Mouse (Mus musculus): ENCODE measurements around the gene Hrct1. TPM values are rescaled to one million over a fixed set of nuclear protein-coding genes. Genes with fewer than 3 reads are reported as not detected.

Gene Hrct1
- not detected for polyA plus RNA-seq (2017; shearing (Covaris generic))

DNA sequence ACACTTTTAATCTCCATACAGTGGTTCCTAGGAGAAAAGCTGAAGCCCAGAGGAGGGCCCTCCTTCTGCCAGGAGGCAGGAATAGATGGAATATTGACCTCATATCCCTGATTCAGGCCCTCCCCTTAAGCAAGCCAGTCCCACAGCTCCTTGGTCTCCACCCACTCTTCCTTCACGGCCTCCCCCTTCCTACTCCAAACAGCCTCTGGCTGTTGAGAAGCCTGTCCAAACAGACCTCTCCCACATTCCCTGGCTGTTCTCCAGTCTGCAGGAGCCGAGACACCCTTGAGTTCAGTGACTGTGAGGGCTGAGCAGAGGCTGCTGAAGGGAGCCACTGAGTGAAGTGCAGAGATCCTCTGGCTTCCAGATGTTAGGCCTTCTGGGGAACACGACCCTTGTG lies at the start of gene Hrct1:
Hrct1 (plus strand) TSS at position 194 of the 400 bp plus-strand sequence.

DNA sequence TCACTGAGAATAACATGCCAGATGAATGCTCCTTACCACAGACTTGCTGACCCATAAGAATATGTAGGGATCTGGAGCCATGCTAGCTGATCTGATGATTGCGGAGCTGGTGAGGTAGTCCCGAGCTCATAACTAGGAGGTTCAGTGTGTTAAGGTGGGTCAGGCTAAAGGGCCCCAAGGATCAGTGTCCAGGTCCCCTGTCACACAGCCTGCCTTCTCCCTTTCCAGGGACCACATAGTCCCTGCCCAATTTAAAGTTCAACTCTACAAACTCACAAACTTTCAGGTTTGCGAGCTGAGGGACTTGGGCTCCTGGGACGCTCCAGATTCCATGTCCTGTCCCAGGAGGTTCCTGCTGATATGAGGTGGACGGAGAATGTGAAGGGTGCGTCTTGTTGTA lies 26.3 kb upstream of the Hrct1 start, which contains the start of gene Olfr70:
Olfr70 (minus strand) TSS at position 101 of the 400 bp plus-strand sequence.

DNA sequence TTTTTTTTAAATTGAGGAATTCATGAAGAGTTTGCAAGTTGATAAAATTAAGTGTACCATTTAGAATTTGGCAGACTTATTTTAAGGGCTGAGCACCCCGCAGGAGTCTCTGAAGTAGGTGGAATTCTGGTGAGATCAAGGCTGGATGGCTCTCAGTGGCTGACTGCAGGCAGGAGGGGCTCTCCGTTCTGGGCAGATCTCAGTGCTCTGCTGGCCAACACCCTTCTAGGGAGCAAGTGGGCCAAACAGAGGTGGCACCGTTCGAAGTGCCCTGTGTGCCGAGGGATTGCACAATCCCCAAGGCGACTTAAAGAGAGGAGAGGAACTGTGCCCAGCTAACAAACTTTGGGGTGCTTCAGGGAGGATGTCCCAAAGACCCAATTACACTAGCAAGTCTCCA lies 17.1 kb upstream of the Hrct1 start, which contains the start of gene Olfr71:
Olfr71 (minus strand) TSS at position 387 of the 400 bp plus-strand sequence.

DNA sequence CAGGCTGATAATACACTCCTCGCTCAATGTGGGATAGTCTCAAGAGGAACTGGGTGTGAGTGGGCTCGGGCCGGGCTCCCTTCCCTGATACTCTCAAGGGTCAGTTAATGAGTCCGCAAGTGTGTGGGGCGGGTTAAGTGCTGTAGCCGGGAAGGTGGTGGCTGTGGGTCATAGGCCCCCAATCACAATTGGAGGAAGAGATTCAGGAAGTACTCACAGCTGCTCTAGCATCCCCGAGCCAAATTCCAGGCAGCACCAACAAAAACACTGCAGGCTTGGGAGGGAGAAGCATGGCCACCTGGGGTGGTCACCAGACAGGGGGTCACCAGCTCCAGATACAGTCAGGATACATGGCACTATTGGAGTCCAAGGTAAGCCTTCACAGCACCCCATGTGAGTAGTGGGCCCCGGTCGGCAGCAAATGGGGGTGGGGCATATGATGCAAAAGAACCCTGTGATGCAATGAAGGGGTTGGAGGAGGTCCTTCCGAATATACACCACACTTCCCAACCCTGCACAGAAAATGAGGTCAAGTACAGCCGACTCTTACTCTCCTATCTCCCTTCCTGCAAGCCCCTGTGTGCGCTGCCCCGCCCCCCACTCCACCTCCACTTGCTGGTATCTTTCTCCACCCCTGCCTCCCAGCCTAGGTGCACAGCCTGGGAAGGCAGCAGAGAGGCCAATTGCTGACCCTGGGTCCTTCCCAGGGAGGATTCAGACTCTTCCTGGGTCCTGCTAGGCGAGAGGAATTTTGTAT lies 3.0 kb downstream of the Hrct1 start, which contains the start of gene Spaar:
Spaar (plus strand) TSS at position 241 of the 757 bp plus-strand sequence.

DNA sequence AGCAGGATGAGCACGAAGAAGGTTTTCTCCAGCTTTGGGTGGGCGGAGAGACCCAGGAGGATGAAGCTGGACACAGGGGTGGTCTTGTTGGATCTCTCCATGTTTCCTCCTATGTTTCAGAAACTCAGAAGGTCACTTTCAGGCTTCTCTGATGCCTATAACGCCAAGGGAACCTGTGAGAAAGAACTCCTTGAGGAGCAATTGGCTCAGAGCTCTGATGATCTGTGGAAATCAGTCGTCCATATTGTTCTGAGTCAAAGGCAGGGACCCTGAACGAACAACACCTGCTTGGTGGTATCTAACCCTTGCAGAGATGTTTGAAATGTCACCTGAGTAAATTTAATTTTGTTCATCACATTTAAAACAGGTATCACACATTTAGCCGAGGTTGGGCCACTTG lies 43.9 kb downstream of the Hrct1 start, which contains the start of gene Olfr159:
Olfr159 (minus strand) TSS at position 101 of the 400 bp plus-strand sequence.

Other genes with a start within 250 kb of the Hrct1 start
- gene Sit1, start 243.5 kb upstream of the Hrct1 start, polyA plus RNA-seq (2017; shearing (Covaris generic)): 100 to 1,000 TPM; 134 to 225 TPM
- gene Ccdc107, start 234.3 kb upstream of the Hrct1 start, polyA plus RNA-seq (2017; shearing (Covaris generic)): 10 to 100 TPM; 89.1 to 99.6 TPM
- 1 to 10 TPM; 3.8 to 5.5 TPM for gene Arhgef39, start 227.5 kb upstream of the Hrct1 start, polyA plus RNA-seq (2017; shearing (Covaris generic))
- gene Car9, start 220.2 kb upstream of the Hrct1 start, polyA plus RNA-seq (2017; shearing (Covaris generic)): 1 to 10 TPM in 1 of 2 experiments, under 1 TPM in 1; 0.51 to 1.4 TPM
- gene Tpm2, start 203.4 kb upstream of the Hrct1 start, polyA plus RNA-seq (2017; shearing (Covaris generic)): under 1 TPM in 1 of 2 experiments, not detected in 1; 0.37 TPM
- 10 to 100 TPM; 82.9 to 91.0 TPM for gene Creb3, start 164.9 kb upstream of the Hrct1 start, polyA plus RNA-seq (2017; shearing (Covaris generic))
- 100 to 1,000 TPM; 223 to 237 TPM for gene Tln1, start 164.5 kb upstream of the Hrct1 start, polyA plus RNA-seq (2017; shearing (Covaris generic))
- gene Rgp1, start 148.5 kb upstream of the Hrct1 start, polyA plus RNA-seq (2017; shearing (Covaris generic)): 10 to 100 TPM; 12.9 to 21.1 TPM
- gene Gba2, start 148.3 kb upstream of the Hrct1 start, polyA plus RNA-seq (2017; shearing (Covaris generic)): 10 to 100 TPM; 43.6 to 49.6 TPM
- 1 to 10 TPM; 3.0 to 3.9 TPM for gene Msmp, start 142.7 kb upstream of the Hrct1 start, polyA plus RNA-seq (2017; shearing (Covaris generic))
- under 1 TPM; 0.53 to 0.72 TPM for gene Npr2, start 95.3 kb upstream of the Hrct1 start, polyA plus RNA-seq (2017; shearing (Covaris generic))
- under 1 TPM; 0.27 to 0.81 TPM for gene Spag8, start 73.6 kb upstream of the Hrct1 start, polyA plus RNA-seq (2017; shearing (Covaris generic))
- gene Hint2, start 70.7 kb upstream of the Hrct1 start, polyA plus RNA-seq (2017; shearing (Covaris generic)): 10 to 100 TPM; 64.9 to 74.6 TPM
- gene Tmem8b, start 58.2 kb upstream of the Hrct1 start, polyA plus RNA-seq (2017; shearing (Covaris generic)): 1 to 10 TPM; 1.4 to 2.3 TPM
- 1 to 10 TPM in 1 of 2 experiments, under 1 TPM in 1; 0.99 to 2.8 TPM for gene Fam221b, start 58.0 kb upstream of the Hrct1 start, polyA plus RNA-seq (2017; shearing (Covaris generic))
- not detected for gene Olfr70, start 26.4 kb upstream of the Hrct1 start, polyA plus RNA-seq (2017; shearing (Covaris generic))
- gene Olfr71, start 16.9 kb upstream of the Hrct1 start, polyA plus RNA-seq (2017; shearing (Covaris generic)): under 1 TPM in 1 of 2 experiments, not detected in 1; 0.10 TPM
- 1 to 10 TPM in 1 of 2 experiments, under 1 TPM in 1; 0.48 to 1.3 TPM for gene Spaar, start 2.8 kb downstream of the Hrct1 start, polyA plus RNA-seq (2017; shearing (Covaris generic))
- not detected for gene Olfr159, start 43.8 kb downstream of the Hrct1 start, polyA plus RNA-seq (2017; shearing (Covaris generic))
- under 1 TPM; 0.08 to 0.32 TPM for gene Olfr156, start 96.7 kb downstream of the Hrct1 start, polyA plus RNA-seq (2017; shearing (Covaris generic))
- gene Olfr157, start 113.0 kb downstream of the Hrct1 start, polyA plus RNA-seq (2017; shearing (Covaris generic)): 1 to 10 TPM in 1 of 2 experiments, under 1 TPM in 1; 0.19 to 1.4 TPM
- under 1 TPM; 0.43 to 0.98 TPM for gene Olfr155, start 124.4 kb downstream of the Hrct1 start, polyA plus RNA-seq (2017; shearing (Covaris generic))
- gene Reck, start 148.3 kb downstream of the Hrct1 start, polyA plus RNA-seq (2017; shearing (Covaris generic)): 1 to 10 TPM; 4.8 to 7.1 TPM
- gene Glipr2, start 230.2 kb downstream of the Hrct1 start, polyA plus RNA-seq (2017; shearing (Covaris generic)): 100 to 1,000 TPM; 181 to 284 TPM

All from inflammation-experienced regulatory T-cells (primary cell).